Mouse (Mus musculus): Measurements from ENCODE around the gene Ston1.

The Ston1 gene

GRCm38 (mm10) chr17:88587371-88587770, 10.1 kb upstream of the Ston1 start:
- DNase-seq (ENCODE audit: low read depth, low spot score): no peak

GRCm38 (mm10) chr17:88588228-88588627, 9.3 kb upstream of the Ston1 start:
- DNase-seq (ENCODE audit: low read depth, low spot score): no peak

GRCm38 (mm10) chr17:88590251-88590650, 7.2 kb upstream of the Ston1 start:
- no peak for DNase-seq (ENCODE audit: low read depth, low spot score)

GRCm38 (mm10) chr17:88595071-88595470, 2.4 kb upstream of the Ston1 start:
- no peak for DNase-seq (ENCODE audit: low read depth, low spot score)

- DNase-seq (ENCODE audit: low read depth, low spot score): no peak
Observed at GRCm38 (mm10) chr17:88596068-88596467, 1.4 kb upstream of the Ston1 start.

- DNase-seq (ENCODE audit: low read depth, low spot score): no peak
Observed at GRCm38 (mm10) chr17:88596544-88597221, 801 bp upstream of the Ston1 start.

- no peak for DNase-seq (ENCODE audit: low read depth, low spot score)
Observed at GRCm38 (mm10) chr17:88598056-88598420, 554 bp downstream of the Ston1 start.

- no peak for DNase-seq (ENCODE audit: low read depth, low spot score)
Observed at GRCm38 (mm10) chr17:88598570-88599368, 1.3 kb downstream of the Ston1 start.

GRCm38 (mm10) chr17:88600492-88601026, 3.1 kb downstream of the Ston1 start:
- DNase-seq (ENCODE audit: low read depth, low spot score): no peak

- DNase-seq (ENCODE audit: low read depth, low spot score): no peak
Observed at GRCm38 (mm10) chr17:88603943-88604342, 6.5 kb downstream of the Ston1 start.

- DNase-seq (ENCODE audit: low read depth, low spot score): no peak
Observed at GRCm38 (mm10) chr17:88606056-88606455, 8.6 kb downstream of the Ston1 start.

- DNase-seq (ENCODE audit: low read depth, low spot score): no peak
Observed at GRCm38 (mm10) chr17:88609361-88609760, 11.9 kb downstream of the Ston1 start.

- DNase-seq (ENCODE audit: low read depth, low spot score): no peak
Observed at GRCm38 (mm10) chr17:88611057-88611456, 13.6 kb downstream of the Ston1 start.

GRCm38 (mm10) chr17:88613172-88613571, 15.7 kb downstream of the Ston1 start:
- no peak for DNase-seq (ENCODE audit: low read depth, low spot score)

- no peak for DNase-seq (ENCODE audit: low read depth, low spot score)
Observed at GRCm38 (mm10) chr17:88613721-88614120, 16.2 kb downstream of the Ston1 start.

- no peak for DNase-seq (ENCODE audit: low read depth, low spot score)
Observed at GRCm38 (mm10) chr17:88614234-88614633, 16.8 kb downstream of the Ston1 start.

GRCm38 (mm10) chr17:88614733-88615132, 17.2 kb downstream of the Ston1 start:
- no peak for DNase-seq (ENCODE audit: low read depth, low spot score)

GRCm38 (mm10) chr17:88615492-88616155, 18.1 kb downstream of the Ston1 start:
- DNase-seq (ENCODE audit: low read depth, low spot score): no peak

- DNase-seq (ENCODE audit: low read depth, low spot score): no peak
Observed at GRCm38 (mm10) chr17:88620935-88621334, 23.5 kb downstream of the Ston1 start.

GRCm38 (mm10) chr17:88621374-88621773, 23.9 kb downstream of the Ston1 start:
- DNase-seq (ENCODE audit: low read depth, low spot score): no peak

- DNase-seq (ENCODE audit: low read depth, low spot score): no peak
Observed at GRCm38 (mm10) chr17:88622711-88623110, 25.2 kb downstream of the Ston1 start.

- no peak for DNase-seq (ENCODE audit: low read depth, low spot score)
Observed at GRCm38 (mm10) chr17:88624386-88624785, 26.9 kb downstream of the Ston1 start.
